ENCODE assay signal across 8 mouse cellular contexts in the genomic region with DNA sequence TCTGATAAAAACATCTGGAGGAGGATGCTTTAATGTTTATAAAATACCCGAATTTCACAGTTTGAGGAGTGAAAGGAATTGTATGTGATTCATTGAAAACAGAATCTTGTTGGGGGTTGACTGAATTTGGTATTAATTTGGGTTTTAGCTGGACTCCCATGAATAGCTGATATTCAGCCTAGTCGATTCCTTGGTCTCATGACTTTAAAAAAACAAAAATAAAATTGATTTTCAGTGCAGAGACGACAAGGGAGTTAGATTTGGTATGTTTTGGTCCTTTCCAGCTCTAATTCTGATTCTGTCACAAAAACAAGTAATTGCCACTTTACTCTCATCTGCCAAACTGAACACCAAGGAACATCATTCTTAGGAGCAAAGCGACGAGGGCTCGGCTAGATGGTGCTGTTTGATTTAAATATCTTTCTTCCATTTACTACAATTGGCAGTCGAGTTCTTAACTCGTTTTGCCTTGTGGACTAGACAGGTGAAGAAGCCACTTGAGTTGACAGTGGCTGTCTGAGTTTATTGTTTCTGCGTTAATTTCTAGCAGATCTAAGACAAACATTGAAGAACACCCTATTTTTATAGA. TPM values are rescaled to one million over a fixed set of nuclear protein-coding genes. Genes with fewer than 3 reads are reported as not detected.
DNase-seq lines count a peak whose midpoint lies in the region; ATAC-seq and TF ChIP-seq lines count a peak whose summit lies in the region.
"Had no signal": no experiment of that assay in that cellular context is flagged by ENCODE, and none has a peak within 500 bp of the region (broad histone marks: within the 10 kb centered on the region; RNA-seq: fewer than 3 reads in every experiment).

No protein-coding gene starts in this region.

- 0 out of 2 replicates have a peak overlapping the region, but pooled peaks have one; percentile 4 for H3K9ac ChIP-seq in liver, embryonic 14.5 days (replicated peaks)

- ATAC-seq in liver, embryonic 14.5 days (ENCODE audit: insufficient read depth), result no peak

- WGBS in liver, embryonic 14.5 days (ENCODE audit: insufficient replicate concordance), result 17% methylated on average over 9 of the region's 9 CpGs

- peaks cover 34 to 37% of the 10 kb centered on the region in 2 experiments for H3K4me1 ChIP-seq in liver, embryonic 14.5 days (replicated peaks; ENCODE audit: control insufficient read depth in 2 of 2, insufficient read depth in 2 of 2, low read length in 1 of 2)

- intact Hi-C loops in left cerebral cortex, postnatal 25 days (cut with DNase I), result loop anchor here (1.0 to 5.0 kb wide), 6 partner anchors 76 to 496 kb away; a partner anchor contains a TSS
- intact Hi-C loops in left cerebral cortex, postnatal 4 days (cut with DNase I), result loop anchor here (2.0 to 10.0 kb wide), 4 partner anchors 174 to 496 kb away; a partner anchor contains a TSS
- intact Hi-C loops in gastrocnemius, postnatal 14 days (cut with DNase I; ENCODE audit: low total_unique reads), result no loop called here

- no peak for TF ChIP-seq EP300 in liver, embryonic 14.5 days (IDR thresholded peaks at IDR 0.05; ENCODE audit: low read depth)

- no peaks in the 10 kb centered on the region for H3K9me3 ChIP-seq in liver, embryonic 14.5 days (ENCODE audit: control insufficient read depth, low read length)

- peak; percentile 44 to 69 for DNase-seq in left cerebral cortex, postnatal 25 days (ENCODE audit: low spot score in 2 of 2)
- DNase-seq in left cerebral cortex, postnatal 4 days, result no peak
- peak; percentile 16 for DNase-seq in embryo, embryonic 9.5 days (ENCODE audit: extremely low spot score)
- peak; percentile 52 for DNase-seq in induced T-regulatory cell, adult 2 months (ENCODE audit: low read depth)
- peak in 1 of 3 experiments; percentile 46 for DNase-seq in liver, embryonic 14.5 days (ENCODE audit: low read depth in 3 of 3, low spot score in 3 of 3)
- DNase-seq in right cerebral cortex, postnatal 14 days, result peak; percentile 21
- no peak for DNase-seq in gastrocnemius, postnatal 14 days

- peak overlapping the region; percentile 82 for H3K4me2 ChIP-seq in liver, embryonic 14.5 days (ENCODE audit: low read depth)

- H3K36me3 ChIP-seq in liver, embryonic 14.5 days (replicated peaks; ENCODE audit: control insufficient read depth, insufficient read depth, low read depth), result no peaks in the 10 kb centered on the region

- peak; percentile 23; the same call in 1 of the 2 replicates for TF ChIP-seq CTCF in liver, embryonic 14.5 days (IDR thresholded peaks at IDR 0.05; ENCODE audit: low read depth)

- peak overlapping the region in 1 of 2 experiments; percentile 93; a peak in 1 of 4 replicates for H3K4me3 ChIP-seq in liver, embryonic 14.5 days (ENCODE audit: insufficient read depth in 1 of 2, low read depth in 2 of 2, low read length in 2 of 2)

- H3K27me3 ChIP-seq in liver, embryonic 14.5 days (ENCODE audit: control insufficient read depth, insufficient read depth, low read length), result no peaks in the 10 kb centered on the region

- peak overlapping the region; percentile 46 for H3K27ac ChIP-seq in liver, embryonic 14.5 days
- H3K27ac ChIP-seq: macrophage had no signal

RNA-seq across cellular contexts. Expression of a gene that starts 2.9 kb away (rescaled TPM):
- 100 to 1,000 TPM; 139 to 140 TPM for total RNA-seq in left cerebral cortex, postnatal 25 days (2021)
- total RNA-seq in left cerebral cortex, postnatal 4 days (2021), result 100 to 1,000 TPM; 268 to 332 TPM
- polyA plus RNA-seq in liver, embryonic 14.5 days (2012; rRNA removed), result 21.4 and 23.7 TPM in 2 replicates
- 43.0 and 47.2 TPM in 2 replicates for polyA plus RNA-seq in liver, embryonic 14.5 days (2014; fragmentation: Nextera tagmentation; extraction: Ambion mirVana)
- total RNA-seq in gastrocnemius, postnatal 14 days (2021), result 10 to 100 TPM; 16.1 to 19.9 TPM

Comparison
In these comparisons a context has a peak if more than half of its experiments do, and no peak if none do; other contexts are left out.
1. DNase-seq: peak in left cerebral cortex, postnatal 25 days (2 of 2), embryo, embryonic 9.5 days (single experiment), induced T-regulatory cell, adult 2 months (single experiment) and right cerebral cortex, postnatal 14 days (single experiment); none in left cerebral cortex, postnatal 4 days (single experiment) and gastrocnemius, postnatal 14 days (single experiment).
2. RNA of a gene that starts 2.9 kb away (total RNA-seq): 268 to 332 TPM in left cerebral cortex, postnatal 4 days and 139 to 140 TPM in left cerebral cortex, postnatal 25 days; 16.1 to 19.9 TPM in gastrocnemius, postnatal 14 days; every median in the first group is over 4 times any median in the second.